Mouse (Mus musculus) c-Kit-positive CD71-positive TER-119-positive erythroid progenitor cells, embryonic 14.5 days (primary cell): ENCODE results near the gene Tac2.
A peak's percentile ranks its signal among the peaks of the same experiment; 100 is the strongest.

Experiments
- DNase-seq: peaks from one replicate; pipeline ENCODE4 v3.0.0-alpha.2; 2013; ENCODE audit warnings: low spot score

Gene Tac2

DNA sequence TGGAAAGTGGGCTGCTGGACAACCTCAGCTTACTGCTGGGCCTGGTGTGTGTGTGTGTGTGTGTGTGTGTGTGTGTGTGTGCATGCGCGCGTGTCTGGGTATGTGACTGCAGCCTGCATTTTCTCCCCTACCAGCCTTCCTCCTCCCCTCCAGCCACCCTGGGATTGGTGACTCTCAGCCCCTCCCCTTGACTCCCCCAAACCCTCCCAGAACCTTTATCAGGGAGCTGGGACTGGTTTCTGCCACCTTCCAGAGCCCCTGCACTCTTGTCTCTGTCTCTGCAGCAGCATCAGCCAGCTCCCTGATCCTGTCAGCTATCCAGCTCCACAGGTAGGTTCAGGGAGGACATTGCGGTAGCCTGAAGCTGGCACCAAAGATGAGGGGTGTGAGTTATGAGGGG is 858 bp downstream of the Tac2 start:
- DNase-seq: no peak

GRCm38 (mm10) chr10:127728437-127728836 is 4.2 kb downstream of the Tac2 start:
- DNase-seq: no peak

DNA sequence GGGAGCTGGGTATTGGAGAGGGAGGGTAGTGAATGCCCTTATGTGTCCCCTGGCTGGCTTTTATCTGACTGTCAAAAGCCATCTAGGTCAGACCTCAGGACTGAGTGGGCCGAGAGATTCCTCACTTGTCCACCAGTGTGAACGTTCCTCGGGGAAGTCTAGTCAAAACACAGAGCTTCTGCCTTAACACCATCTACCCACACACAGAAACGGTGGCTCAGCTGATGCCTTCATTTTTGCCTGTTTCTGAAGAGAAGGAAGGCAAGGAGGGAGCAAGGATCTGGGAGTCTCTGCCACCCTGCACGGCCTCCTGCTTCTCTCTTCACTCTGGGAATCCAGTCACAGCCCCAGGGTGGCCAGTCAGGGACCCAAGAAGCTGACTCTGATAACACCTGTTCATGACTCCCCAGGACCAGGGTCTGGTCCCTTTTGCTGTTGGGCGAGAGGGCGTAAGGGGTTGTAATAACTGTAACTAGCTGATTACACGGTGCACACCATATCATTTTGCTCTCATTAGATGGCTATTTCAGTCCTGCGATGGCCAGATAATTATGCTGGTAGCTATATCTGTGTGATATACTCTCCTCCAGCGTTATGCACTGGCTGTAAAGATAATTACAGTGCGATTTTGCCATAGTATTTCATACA is 6.1 kb downstream of the Tac2 start:
- DNase-seq: peak; percentile 63

GRCm38 (mm10) chr10:127730933-127731310 is 6.6 kb downstream of the Tac2 start:
- DNase-seq: no peak

DNA sequence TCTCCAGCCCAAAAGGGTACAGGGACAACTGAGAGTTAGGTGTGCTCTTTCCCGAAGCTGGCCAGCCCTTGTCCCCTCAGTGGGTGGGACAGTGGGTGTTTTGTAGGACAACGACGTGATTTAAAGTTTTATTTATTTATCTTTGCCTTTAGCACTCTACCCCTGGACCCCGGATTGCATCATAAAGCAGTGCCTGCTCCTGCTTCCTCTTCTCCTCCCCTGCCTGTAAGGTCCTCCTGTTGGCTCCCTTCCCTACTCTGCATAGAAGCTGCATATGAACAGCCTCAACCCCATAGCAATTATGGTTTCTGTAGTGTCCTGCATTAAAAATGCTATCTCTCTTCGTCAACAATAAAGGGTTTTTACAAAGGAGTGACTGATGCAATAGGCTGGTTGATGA is 7.1 kb downstream of the Tac2 start:
- DNase-seq: no peak

DNA sequence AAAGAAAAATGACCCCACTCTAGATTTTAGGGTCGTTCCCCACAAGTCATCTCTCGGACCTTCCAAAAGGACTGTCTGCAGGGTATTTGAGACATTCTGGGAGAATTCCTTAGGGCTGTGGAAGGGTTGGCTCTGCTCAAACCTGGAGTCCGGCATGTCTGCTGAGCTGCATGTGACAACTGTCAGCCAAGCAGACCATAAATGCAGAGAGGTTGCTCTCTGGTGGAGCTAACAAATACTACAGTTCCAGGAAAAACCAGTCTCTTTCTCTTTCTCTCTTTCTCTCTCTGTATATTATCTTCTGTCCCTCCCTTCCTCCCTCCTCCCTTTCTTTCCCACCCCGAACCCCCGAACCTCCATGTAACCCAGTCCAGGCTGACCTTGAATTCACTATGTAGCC is 10.2 kb downstream of the Tac2 start:
- DNase-seq: no peak

DNA sequence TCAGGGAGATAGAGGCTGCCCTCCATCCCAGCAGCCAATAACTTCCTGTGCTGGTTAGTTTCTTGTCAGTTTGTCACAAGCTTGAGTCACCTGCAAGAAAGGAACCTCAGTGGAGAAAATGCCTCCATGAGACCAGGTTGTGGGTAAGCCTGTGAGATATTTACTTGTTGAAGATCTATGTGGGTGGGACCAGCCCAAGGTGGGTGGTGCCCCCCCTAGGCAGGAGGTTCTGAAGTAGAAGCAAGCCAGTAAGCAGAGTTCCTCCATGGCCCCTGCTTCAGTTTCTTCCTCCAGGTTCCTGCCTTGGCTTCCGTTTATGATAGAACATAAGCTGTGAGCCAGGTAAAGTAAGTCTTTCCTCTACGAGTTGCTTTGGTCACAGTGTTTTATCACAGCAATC is 12.0 kb downstream of the Tac2 start:
- no peak for DNase-seq

- no peak for DNase-seq
These were observed 12.6 kb downstream of the Tac2 start for GRCm38 (mm10) chr10:127736916-127737315.

DNA sequence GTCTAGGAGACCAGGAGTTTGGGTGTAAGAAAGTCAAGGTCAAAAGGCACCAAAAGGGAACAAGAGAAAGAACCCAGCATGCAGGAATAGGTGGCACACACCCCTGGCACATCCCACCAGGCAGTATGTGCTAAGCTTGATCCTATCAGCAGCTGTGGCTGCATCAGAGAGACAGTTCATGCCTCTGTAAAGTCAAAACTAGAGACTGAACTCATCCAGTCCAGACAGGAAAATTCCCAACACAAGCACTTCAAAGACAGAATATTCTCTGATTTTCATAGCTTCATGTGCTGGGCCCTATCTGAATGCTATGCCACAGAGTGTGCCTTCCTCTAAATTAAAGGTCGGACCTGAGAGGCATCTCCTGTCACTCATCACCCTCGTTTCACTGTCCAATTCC is 13.3 kb downstream of the Tac2 start:
- no peak for DNase-seq

DNA sequence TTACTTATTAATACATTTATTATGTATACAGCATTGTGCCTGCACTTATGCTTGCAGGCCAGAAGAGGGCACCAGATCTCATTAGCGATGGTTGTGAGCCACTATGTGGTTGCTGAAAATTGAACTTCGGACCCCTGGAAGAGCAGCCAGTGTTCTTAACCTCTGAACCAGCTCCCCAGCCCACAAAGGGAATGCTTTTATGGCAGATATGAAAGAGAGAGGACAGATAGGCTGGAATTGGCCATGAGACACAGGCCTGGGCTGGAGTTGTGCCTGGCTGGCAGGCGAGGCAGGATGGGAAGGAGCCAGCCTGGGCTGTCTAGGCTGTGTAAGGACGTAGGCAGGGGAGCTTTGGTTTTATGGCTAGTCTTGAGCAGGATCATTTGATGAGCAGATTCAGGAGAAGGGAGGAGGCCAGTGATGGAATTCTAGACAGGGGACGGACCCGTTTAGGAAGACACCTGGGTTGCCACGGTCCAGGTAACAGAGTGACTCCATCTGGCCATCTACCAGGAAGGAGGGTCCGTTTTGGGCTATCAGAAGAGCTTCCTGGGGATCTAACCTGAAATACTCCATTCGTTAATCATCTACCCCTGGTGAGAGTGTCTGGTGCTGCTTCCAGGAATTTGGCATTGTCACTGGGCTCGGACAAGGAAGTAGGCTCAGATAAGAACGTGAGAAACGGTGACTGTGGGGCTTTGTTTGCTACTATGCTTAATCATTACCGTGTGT is 14.0 kb downstream of the Tac2 start:
- peak; percentile 68 for DNase-seq

GRCm38 (mm10) chr10:127739083-127739660 is 14.9 kb downstream of the Tac2 start, which contains the start of gene Zbtb39:
Gene Zbtb39 (plus strand): TSS chr10:127739538.
- DNase-seq: peak; percentile 65

GRCm38 (mm10) chr10:127739661-127740161 is 15.4 kb downstream of the Tac2 start:
- DNase-seq: no peak

GRCm38 (mm10) chr10:127744661-127745060 is 20.4 kb downstream of the Tac2 start:
- no peak for DNase-seq

- DNase-seq: no peak
These were observed 21.6 kb downstream of the Tac2 start for GRCm38 (mm10) chr10:127745886-127746285.

GRCm38 (mm10) chr10:127747254-127747653 is 23.0 kb downstream of the Tac2 start:
- DNase-seq: no peak

- DNase-seq: no peak
These were observed 24.8 kb downstream of the Tac2 start for GRCm38 (mm10) chr10:127748847-127749612.

DNA sequence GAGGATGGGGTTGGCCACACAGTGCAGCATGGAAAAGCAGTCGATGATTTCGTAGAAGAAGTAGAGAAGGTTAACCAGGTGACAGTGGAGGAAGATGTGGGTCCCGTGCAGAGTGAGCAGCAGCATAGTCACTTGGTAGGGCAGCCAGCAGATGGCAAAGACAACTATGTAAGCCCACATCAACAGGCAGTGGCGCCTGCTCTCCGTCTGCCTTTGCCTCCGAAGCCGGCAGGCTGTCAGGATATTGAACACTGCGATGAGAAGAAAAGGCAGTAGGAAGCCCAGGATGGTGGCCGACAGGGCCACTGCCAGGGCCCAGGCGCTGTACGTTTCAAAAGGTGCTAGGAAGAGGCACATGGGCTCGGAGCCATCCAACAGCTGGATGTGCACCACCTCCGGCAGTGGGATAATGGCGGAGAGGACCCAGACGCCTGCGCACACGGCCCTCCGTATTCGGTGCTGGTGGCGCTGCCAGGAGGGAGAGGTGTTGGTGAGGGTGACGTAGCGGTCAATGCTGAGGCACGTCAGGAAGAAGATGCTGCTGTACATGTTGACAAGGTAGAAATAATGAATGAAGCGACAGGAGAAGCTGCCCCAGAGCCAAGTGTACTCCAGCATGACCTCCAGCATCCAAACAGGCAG is 26.0 kb downstream of the Tac2 start:
- DNase-seq: no peak

DNA sequence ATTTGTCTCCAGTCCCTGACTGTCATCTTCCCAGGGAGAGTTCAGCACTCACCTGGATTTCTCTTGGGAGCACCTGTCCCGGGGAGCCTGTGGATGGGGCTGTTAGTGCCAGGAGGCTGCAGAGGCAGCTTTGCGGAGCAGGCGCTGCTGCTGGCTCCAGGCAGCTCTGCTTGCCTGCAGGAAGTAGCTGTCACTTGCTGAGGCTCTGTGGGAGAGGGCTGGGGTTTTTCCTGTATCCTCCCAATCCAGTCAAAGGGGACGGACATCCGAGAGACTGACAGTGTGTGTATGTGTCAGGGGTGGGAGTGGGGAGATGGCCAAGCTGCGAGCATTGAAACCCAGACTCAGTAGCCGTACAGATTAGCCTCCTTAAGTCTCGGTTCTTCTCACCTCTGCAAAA is 27.3 kb downstream of the Tac2 start, which contains the start of gene Gpr182:
Gene Gpr182, minus strand, starts transcription at position 185 of the 400 bp plus-strand sequence.
- no peak for DNase-seq

DNA sequence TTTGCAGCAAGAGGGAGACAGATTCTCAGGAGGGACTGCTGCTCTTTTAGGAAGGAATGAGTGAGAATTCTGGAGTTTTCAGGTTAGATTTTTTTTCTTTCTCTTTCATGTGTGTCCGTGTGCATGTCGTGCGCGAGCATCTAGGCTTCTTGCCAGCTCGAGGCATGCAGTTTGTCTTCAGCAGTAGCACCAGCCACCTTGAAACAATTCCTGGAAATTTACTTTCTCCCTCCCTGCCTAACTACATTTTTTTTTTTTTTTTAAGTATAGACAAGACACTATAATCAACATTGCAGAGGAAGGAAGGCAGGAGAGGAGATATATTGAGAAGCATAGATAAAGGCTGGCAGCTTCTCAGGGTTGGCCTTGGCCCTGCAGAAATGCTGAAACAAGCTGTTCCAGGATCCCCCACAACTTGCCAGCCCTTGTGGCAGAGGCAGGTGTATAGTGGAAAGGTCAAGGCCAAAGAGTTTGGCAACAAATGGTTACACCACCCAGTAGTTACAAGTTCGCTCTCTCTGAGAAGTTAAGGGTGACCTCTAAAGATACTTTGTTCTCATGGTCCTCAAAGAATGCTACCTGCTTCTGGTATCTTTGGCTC is 30.4 kb downstream of the Tac2 start:
- no peak for DNase-seq

DNA sequence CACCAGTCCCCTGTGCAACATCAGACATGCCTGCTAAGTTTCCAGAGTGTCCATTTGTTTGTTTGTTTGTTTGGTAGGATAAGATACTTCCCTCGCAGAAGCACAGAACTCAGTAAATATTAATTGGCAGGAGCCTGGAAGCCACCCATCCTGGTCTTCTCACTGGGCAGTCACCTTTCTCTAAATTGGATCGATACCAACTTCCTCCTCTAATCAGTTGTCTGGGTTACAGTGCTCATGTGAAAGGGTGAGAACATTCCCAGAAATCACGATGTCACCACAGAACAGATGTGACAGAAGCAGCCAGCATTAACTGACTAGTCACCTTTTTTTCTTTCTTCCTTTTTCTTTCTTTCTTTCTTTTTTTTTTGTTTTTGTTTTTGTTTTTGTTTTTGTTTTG is 31.0 kb downstream of the Tac2 start:
- no peak for DNase-seq

- no peak for DNase-seq
These were observed 31.6 kb downstream of the Tac2 start for GRCm38 (mm10) chr10:127755770-127756468.
